Mouse (Mus musculus): ENCODE results near the gene Tmem86b. TPM values are rescaled to one million over a fixed set of nuclear protein-coding genes. Genes with fewer than 3 reads are reported as not detected.

Tmem86b gene
- total and polyA plus RNA-seq, 3 experiments = 4.3 to 10.6 (median 5.9) TPM

DNA sequence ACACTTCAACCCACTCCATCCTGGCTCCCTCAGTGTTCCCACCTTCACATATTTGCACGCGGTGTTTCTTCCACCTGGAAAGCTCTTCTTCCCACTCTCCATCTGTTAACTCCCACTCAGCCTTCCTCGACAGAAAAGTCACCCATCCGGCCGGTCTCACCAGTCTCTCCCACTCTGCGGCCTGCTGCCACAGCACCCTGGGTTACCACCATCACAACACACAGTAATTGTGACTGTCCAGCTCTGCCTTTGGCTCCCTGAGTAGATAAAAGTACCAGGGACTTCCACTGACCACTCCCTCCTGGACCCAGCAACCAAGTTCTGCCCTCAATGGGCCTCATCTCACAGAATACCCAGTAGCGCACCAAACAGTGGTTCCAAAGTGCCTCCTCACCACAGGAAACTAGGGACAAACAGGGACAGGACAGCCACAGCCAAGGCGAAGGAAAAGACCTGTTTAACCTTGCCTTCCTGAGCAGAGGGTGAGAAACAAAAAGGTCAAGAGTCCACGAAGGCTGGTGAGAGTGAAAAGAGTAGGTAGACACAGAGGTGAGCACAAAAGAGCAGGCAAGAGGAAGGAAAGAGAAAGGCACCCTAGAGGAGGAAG is 26.4 kb upstream of the Tmem86b start:
- no peak for DNase-seq (ENCODE audit: extremely low read depth)
- peaks cover 8 to 38% of the 10 kb centered on the region in 2 experiments for H3K36me3 ChIP-seq (replicated peaks in 1 of 2; ENCODE audit: control insufficient read depth in 1 of 2, insufficient read depth in 1 of 2, low read length in 1 of 2)
- H3K27me3 ChIP-seq (replicated peaks) = no peaks in the 10 kb centered on the region
- dilution Hi-C loops (cut with MboI; ENCODE audit: extremely low pct_ligation_motif_present, extremely low pct_unique_long_range_greater_than_20kb, low sequenced_read_pairs) = no loop called here
- H3K9me3 ChIP-seq (replicated peaks; ENCODE audit: low read length) = no peaks in the 10 kb centered on the region
- peak overlapping the region; percentile 98 for H3K9ac ChIP-seq (ENCODE audit: insufficient read depth, low read depth)
- H3K79me2 ChIP-seq (replicated peaks; ENCODE audit: control insufficient read depth, extremely low read depth, insufficient read depth, poor library complexity, severe bottlenecking) = peaks cover 55% of the 10 kb centered on the region
- H3K4me3 ChIP-seq (replicated peaks in 1 of 3; ENCODE audit: low read depth in 2 of 3, low read length in 2 of 3, poor library complexity in 1 of 3) = peak overlapping the region; percentile 80 to 94 (median 93)
- peaks cover 11 to 65% of the 10 kb centered on the region in 2 experiments for H3K4me1 ChIP-seq (ENCODE audit: control insufficient read depth in 1 of 2, insufficient read depth in 2 of 2)
- TF ChIP-seq CHD1 (IDR thresholded peaks at IDR 0.05; ENCODE audit: low read depth, low read length) (peak; percentile 57; the same call in 1 of the 2 replicates), ZNF384 (IDR thresholded peaks at IDR 0.05; ENCODE audit: low read depth, low read length) (no peak)
- peak overlapping the region; percentile 90 for H3K4me2 ChIP-seq (ENCODE audit: insufficient read depth, low read depth, poor library complexity, severe bottlenecking)
- in situ Hi-C loops (cut with MboI; ENCODE audit: low pct_ligation_motif_present, low pct_unique_long_range_greater_than_20kb, low sequenced_read_pairs) = no loop called here
- peak overlapping the region; percentile 18; the same call in 1 of the 2 replicates for H3K27ac ChIP-seq (ENCODE audit: insufficient read depth, low read depth)

GRCm38 (mm10) chr7:4656818-4657217 is 25.6 kb upstream of the Tmem86b start:
- DNase-seq (ENCODE audit: extremely low read depth) = no peak
- H3K4me3 ChIP-seq (replicated peaks in 1 of 3; ENCODE audit: low read depth in 2 of 3, low read length in 2 of 3, poor library complexity in 1 of 3) = peak overlapping the region; percentile 80 to 94 (median 93)
- H3K4me2 ChIP-seq (ENCODE audit: insufficient read depth, low read depth, poor library complexity, severe bottlenecking) = peak overlapping the region; percentile 90
- dilution Hi-C loops (cut with MboI; ENCODE audit: extremely low pct_ligation_motif_present, extremely low pct_unique_long_range_greater_than_20kb, low sequenced_read_pairs) = no loop called here
- TF ChIP-seq HCFC1 (IDR thresholded peaks at IDR 0.05; ENCODE audit: low read depth, low read length) (no peak), NRF1 (IDR thresholded peaks at IDR 0.05; ENCODE audit: low read depth, low read length) (no peak)
- H3K79me2 ChIP-seq (replicated peaks; ENCODE audit: control insufficient read depth, extremely low read depth, insufficient read depth, poor library complexity, severe bottlenecking) = peaks cover 63% of the 10 kb centered on the region
- peak overlapping the region; percentile 4; the same call in 1 of the 2 replicates for H3K27ac ChIP-seq (ENCODE audit: insufficient read depth, low read depth)
- peaks cover 11 to 65% of the 10 kb centered on the region in 2 experiments for H3K4me1 ChIP-seq (ENCODE audit: control insufficient read depth in 1 of 2, insufficient read depth in 2 of 2)
- peak overlapping the region; percentile 98; the same call in 1 of the 2 replicates for H3K9ac ChIP-seq (ENCODE audit: insufficient read depth, low read depth)
- no peaks in the 10 kb centered on the region for H3K27me3 ChIP-seq (replicated peaks)
- in situ Hi-C loops (cut with MboI; ENCODE audit: low pct_ligation_motif_present, low pct_unique_long_range_greater_than_20kb, low sequenced_read_pairs) = no loop called here
- peaks cover 5 to 37% of the 10 kb centered on the region in 2 experiments for H3K36me3 ChIP-seq (replicated peaks in 1 of 2; ENCODE audit: control insufficient read depth in 1 of 2, insufficient read depth in 1 of 2, low read length in 1 of 2)
- no peaks in the 10 kb centered on the region for H3K9me3 ChIP-seq (replicated peaks; ENCODE audit: low read length)

- Histone ChIP-seq H3K36me3 (replicated peaks in 1 of 2; ENCODE audit: control insufficient read depth in 1 of 2, insufficient read depth in 1 of 2, low read length in 1 of 2) (peaks cover 8 to 36% of the 10 kb centered on the region in 2 experiments), H3K27me3 (replicated peaks) (no peaks in the 10 kb centered on the region), H3K9me3 (replicated peaks; ENCODE audit: low read length) (no peaks in the 10 kb centered on the region), H3K27ac (ENCODE audit: insufficient read depth, low read depth) (no peak overlapping the region), H3K4me3 (replicated peaks in 1 of 3; ENCODE audit: low read depth in 2 of 3, low read length in 2 of 3, poor library complexity in 1 of 3) (peak overlapping the region in 1 of 3 experiments; percentile 25), H3K4me2 (ENCODE audit: insufficient read depth, low read depth, poor library complexity, severe bottlenecking) (peak overlapping the region; percentile 90), H3K4me1 (ENCODE audit: control insufficient read depth in 1 of 2, insufficient read depth in 2 of 2) (peaks cover 16 to 67% of the 10 kb centered on the region in 2 experiments), H3K79me2 (replicated peaks; ENCODE audit: control insufficient read depth, extremely low read depth, insufficient read depth, poor library complexity, severe bottlenecking) (peaks cover 72% of the 10 kb centered on the region), H3K9ac (ENCODE audit: insufficient read depth, low read depth) (0 out of 2 replicates have a peak overlapping the region, but pooled peaks have one; percentile 98)
- in situ Hi-C loops (cut with MboI; ENCODE audit: low pct_ligation_motif_present, low pct_unique_long_range_greater_than_20kb, low sequenced_read_pairs) = no loop called here
- dilution Hi-C loops (cut with MboI; ENCODE audit: extremely low pct_ligation_motif_present, extremely low pct_unique_long_range_greater_than_20kb, low sequenced_read_pairs) = no loop called here
- no peak for DNase-seq (ENCODE audit: extremely low read depth)
- TF ChIP-seq GABPA (IDR thresholded peaks at IDR 0.05; ENCODE audit: insufficient replicate concordance, low read depth, low read length) = no peak
- peak; percentile 13; the same call in 1 of the 2 replicates for TF ChIP-seq EP300 (IDR thresholded peaks at IDR 0.05; ENCODE audit: low read length)
- no peak for TF ChIP-seq TCF12 (IDR thresholded peaks at IDR 0.05; ENCODE audit: low read depth, low read length)
- TF ChIP-seq ZNF384 (IDR thresholded peaks at IDR 0.05; ENCODE audit: low read depth, low read length) = peak; percentile 86
Observed at GRCm38 (mm10) chr7:4655916-4656315, 24.7 kb upstream of the Tmem86b start.

All from CH12.LX (cell line).